Mouse (Mus musculus): ENCODE results near the gene Actn3. TPM values are rescaled to one million over a fixed set of nuclear protein-coding genes. Genes with fewer than 3 reads are reported as not detected.

Actn3 gene
- 0.50 and 0.64 TPM in 2 replicates for polyA plus RNA-seq (2012)

DNA sequence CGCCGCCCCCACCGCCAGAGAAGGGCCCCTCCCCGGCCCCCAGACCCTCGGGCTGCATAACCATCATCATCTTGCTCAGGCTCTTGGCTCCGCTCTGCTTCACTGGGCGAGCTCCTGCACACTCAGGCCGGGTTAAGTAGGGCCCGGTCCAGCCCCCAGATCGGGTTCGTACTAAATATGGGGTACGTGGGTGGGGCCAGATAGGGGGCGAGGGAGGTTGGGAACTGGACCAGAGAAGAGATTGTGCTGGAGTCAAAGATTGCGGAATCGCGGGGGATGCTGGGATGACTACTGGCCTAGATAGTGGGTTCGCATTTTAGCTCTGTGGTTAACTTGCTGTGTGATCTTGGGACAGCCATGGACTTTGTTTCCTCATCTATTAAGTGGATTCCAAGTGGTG lies at the start of gene Actn3:
Gene Actn3 (minus strand): TSS at position 125 of the 400 bp plus-strand sequence.
- no peak for TF ChIP-seq GATA1 (IDR thresholded peaks at IDR 0.05; ENCODE audit: low read length)

DNA sequence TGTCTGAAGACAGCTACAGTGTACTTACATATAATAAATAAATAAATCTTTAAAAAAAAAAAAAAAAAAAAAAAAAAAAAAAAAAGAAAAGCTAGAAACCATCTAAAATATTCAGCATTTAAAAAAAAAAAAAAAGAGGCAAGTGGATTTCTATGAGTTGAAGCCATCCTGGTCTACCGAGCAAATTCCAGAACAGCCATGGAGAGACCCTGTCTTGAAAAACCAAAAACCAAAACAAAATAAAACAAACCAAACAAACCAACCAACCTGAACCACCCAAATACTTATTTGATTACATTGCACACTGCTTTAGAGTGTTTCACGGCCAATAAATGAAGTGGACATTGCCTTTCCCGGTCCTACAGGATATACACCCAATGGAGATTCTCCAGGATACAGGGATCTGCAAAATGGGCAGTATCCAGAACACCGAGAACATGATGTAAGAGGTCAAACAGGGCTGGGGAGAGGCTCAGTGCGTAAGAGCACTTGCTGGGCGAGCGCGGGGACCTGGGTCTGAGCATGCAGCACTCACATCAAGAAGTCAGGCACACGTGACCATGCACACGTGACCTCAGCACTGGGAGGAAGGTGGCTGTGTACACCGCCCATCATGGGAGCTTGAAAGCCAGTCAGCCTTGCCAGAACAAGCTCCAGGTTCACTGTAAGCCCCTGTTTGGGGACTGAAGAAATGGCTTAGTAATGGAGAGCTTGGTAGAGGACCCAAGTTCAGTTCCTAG lies 47.6 kb upstream of the Actn3 start:
- TF ChIP-seq GATA1 (IDR thresholded peaks at IDR 0.05; ENCODE audit: low read length), result no peak

DNA sequence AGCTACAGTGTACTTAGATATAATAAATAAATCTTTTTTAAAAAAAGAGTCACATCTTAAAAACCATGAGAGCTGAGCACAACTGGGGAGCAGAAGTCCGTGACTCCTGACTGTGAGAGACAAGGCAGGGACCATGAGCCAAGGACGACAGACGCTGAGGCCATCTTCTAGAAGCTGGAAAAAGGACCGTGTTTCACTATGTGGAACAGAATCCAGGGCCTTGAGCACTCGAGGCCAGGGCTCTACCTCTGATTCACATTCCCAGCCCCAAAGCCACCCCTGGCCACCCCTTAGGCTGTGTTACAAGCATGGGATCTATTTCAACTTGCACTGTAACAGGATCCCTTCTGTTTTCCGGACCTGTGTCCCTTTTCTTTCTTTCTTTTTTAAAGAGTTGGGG lies 41.9 kb upstream of the Actn3 start:
- no peak for TF ChIP-seq GATA1 (IDR thresholded peaks at IDR 0.05; ENCODE audit: low read length)

DNA sequence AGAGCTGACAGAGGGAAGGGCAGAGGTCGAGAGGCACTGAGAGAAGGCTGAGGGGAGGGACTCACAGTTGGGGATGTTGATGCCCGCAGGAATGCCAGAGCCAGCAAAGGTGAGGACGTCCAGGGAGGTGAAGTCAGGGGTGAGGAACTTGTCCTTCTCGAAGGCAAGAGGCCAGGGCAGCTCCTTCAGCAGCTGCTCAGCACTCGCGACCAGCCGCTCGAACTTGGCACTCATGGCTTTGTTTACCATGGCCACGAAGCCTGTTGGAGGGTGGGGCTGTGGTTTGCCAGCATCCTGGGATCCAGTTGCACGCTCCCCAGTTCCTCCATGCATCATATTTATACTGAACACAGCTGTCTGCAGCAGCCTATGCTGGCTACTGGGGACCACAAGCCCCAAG lies 39.1 kb upstream of the Actn3 start:
- TF ChIP-seq GATA1 (IDR thresholded peaks at IDR 0.05; ENCODE audit: low read length), result no peak

DNA sequence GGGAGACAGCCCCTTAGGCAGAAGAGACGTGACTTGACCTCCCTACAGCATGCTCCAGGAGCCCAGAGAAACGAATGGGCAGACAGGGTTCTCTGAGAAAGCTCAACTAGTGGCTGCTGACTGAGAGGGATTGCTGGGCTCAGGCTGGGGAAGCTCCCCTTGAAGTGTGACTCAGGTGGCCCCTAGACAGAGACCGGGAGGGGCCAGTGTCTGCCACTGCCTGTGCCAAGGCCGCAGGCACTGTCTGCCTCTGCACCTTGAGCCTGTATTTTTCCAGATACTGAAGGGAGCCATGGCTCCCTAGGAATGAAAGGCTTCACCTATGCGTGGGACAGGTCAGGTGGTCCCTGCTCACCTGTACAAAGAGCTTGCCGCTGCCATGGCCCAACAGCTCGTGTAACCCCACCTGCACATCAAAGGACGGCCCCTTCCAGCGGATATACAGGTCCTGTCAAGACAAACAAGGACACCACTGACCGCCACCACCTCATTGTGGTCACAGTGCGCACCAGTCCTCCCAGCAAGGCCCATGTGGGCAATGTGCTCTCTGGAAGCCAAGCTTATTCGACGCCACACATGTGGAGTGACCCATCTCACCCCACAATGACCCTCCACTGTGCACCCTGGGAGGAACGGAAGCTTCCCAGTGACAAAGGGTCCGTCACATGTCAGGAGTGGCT lies 38.4 kb upstream of the Actn3 start:
- TF ChIP-seq GATA1 (IDR thresholded peaks at IDR 0.05; ENCODE audit: low read length), result no peak

DNA sequence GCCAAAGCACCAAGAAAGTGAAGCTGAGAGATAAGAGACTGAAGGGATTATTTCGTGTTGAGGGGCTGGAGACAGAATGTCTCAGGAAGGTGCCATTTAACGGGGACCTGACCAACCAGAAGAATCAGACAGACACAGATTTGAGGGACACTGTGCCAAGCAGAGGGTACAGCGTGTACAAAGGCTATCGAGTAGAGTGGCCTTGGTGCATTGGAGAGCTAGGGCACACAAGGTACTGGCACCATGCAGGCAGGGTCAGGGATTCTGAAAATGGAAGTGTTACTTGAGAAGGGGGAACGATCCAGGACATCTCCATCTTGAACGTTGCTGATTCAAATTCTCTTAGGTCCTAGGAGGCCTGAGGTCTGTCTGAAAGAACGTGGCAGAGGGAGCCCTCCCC lies 31.7 kb upstream of the Actn3 start:
- no peak for TF ChIP-seq GATA1 (IDR thresholded peaks at IDR 0.05; ENCODE audit: low read length)

DNA sequence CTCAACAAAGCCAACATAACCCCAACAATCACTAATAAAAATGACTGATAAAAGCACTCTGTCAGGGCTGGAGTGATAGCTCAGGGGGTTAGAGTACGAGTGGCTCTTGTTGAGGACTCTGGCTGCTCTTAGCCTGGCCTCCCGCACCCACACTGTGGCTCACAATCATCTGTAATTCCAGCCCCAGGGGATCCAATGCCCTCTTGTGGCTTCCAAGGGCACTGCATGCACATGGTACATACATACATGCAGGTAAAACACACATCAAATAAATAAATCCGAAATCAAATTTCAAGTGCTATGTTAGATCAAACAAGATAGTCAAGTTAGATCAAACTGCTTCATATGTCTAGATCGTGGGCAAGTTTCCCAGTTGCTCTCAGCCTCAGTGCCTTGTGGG lies 30.4 kb upstream of the Actn3 start:
- TF ChIP-seq GATA1 (IDR thresholded peaks at IDR 0.05; ENCODE audit: low read length), result no peak

DNA sequence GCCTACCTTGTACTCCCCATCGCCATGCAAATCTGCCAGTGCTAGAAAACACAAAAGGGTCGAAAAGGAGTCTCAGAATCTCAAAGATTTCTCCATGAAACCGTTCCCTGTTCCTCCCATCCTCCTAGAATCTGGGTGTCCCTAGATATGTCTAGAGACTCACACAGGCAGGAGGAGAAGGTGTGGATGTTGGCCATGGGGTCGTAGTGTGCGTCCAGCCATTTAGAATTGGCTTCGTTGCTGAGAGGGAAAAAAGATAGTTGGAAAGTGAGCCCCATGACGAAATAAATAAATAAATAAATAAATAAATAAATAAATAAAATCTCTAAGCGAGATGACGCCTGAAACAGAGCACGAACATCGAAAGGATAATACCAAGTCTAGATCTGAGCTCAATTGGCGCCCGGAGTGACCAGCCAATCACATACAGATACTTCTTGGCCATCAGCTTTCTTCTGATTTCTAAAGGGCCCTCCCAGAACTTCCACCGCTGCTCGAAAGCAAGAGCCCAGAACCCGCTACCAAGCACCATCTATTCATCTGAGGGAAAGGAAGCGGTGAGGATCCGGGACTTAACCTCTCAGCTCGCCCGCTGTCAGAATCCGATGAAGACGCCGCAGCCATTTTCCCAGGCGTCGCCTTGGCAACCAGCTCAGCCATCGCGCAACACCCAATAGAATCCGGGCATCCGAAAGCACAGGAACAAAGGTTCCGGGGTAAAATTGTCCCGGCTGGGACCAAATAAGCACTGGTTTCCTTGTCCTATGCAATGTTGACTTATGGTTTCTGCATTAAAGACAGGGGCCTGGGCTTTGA lies 28.5 kb upstream of the Actn3 start, which contains the start of gene Bbs1:
Gene Bbs1 (minus strand): TSS at position 650 of the 816 bp plus-strand sequence.
- TF ChIP-seq GATA1 (IDR thresholded peaks at IDR 0.05; ENCODE audit: low read length), result no peak

DNA sequence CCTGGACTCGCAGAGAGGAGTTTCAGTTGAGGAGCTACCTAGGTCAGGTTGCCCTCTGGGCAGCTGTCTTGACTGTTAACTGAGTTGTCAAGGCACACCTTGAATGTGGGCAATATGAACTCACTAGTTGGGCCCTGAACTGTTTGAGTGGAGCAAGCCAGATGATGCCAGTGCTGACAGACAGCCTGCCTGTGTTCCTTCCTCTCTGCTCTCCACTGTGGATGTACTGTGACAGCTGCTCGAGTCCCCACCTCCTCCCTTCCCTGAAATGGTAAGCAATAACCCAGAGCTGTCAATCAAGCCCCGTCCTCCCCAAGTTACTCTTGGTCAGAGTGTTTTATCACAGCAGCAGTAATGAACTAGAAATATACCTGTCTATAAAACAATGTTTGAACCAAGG lies 22.2 kb upstream of the Actn3 start:
- no peak for TF ChIP-seq GATA1 (IDR thresholded peaks at IDR 0.05; ENCODE audit: low read length)

DNA sequence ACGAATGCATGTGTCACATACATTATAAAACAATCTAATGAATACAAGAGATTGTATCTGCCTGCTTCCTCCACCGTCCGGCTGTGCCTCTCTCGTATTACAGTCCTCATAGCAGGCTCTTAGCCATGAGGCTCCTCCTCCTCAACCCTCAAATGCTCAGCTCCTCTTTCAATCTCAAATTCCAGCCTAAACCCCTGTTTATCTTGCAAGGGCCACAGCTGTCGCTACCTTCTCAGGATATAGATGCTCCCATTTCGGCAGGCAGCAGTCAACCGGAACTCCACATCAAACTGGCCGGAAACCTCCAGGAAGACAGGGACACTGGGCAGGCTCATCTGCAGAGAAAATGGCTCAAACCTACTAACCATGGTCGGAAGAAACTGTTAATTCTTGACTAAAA lies 21.3 kb upstream of the Actn3 start:
- TF ChIP-seq GATA1 (IDR thresholded peaks at IDR 0.05; ENCODE audit: low read length), result no peak

DNA sequence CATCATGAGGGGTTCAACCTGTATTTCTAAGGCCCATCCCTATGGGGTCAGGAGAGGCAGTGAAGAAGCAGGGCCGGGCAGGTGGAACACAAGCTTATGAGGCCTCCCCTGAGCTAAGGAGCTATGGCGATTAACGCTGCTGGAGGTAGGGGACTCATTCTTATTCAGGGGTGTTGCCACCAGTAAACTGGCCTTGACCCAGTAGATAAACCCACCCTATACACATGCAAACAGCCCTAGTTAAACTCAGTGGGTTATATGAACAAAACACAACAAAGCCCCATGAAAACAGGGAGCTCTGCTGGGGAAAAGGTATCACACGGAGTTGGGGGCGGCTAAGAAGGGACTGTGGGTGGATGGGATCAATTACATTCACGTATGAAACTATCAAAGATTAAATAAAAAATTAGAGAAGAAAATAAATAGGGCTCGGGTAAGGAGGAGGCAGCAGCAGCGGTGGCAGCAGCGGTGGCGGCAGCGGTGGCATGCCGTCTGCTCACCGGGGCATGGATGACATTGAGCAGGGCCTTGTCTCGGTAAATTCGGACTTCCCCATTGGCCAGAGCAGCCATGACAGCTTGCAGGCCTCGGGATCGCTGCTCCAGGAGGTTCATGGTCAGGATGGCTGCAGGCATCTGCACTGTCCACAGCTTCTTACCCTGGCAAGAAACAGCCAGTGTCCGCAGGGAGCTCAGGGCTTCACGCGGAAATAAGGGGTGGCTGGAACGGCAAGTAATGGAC lies 19.2 kb upstream of the Actn3 start:
- TF ChIP-seq GATA1 (IDR thresholded peaks at IDR 0.05; ENCODE audit: low read length), result no peak

DNA sequence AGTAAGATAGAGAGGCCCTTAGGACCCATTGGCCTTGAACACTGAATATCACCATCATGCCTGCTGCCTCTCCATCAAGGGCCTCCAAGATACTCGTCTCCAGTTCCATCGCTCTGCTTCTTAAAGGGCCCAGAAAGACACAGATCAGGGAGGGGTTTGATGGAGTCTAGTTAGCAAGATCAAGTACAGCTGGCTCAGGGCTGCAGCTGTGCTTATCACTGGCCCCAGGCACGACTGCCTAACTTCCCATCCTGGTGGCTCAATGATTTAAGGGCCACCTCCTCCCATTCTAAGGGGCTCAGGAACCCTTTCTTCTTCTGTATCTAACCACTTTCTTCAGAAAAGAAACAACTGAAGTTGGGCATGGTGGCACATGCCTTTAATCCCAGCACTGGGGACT lies 14.1 kb upstream of the Actn3 start:
- no peak for TF ChIP-seq GATA1 (IDR thresholded peaks at IDR 0.05; ENCODE audit: low read length)

DNA sequence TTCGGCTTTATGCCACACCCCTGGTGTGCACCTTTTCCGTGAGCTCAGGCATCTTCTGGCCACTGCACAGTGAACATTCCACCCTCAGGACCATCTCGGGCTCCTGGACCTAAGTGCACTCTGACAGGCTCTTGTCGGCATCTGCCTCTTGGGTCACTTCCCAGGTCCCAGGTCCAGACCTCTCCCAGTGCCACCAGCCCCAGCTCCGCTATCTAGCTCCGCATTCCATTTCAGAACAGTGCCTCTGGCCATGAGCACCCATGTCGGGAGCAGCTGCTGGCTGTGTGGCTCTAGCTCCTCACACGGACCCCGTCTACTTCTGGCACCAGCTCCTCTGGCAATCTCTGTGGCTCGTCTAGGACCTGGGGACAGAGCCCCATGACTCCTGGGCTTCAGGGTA lies 12.1 kb upstream of the Actn3 start:
- TF ChIP-seq GATA1 (IDR thresholded peaks at IDR 0.05; ENCODE audit: low read length), result no peak

DNA sequence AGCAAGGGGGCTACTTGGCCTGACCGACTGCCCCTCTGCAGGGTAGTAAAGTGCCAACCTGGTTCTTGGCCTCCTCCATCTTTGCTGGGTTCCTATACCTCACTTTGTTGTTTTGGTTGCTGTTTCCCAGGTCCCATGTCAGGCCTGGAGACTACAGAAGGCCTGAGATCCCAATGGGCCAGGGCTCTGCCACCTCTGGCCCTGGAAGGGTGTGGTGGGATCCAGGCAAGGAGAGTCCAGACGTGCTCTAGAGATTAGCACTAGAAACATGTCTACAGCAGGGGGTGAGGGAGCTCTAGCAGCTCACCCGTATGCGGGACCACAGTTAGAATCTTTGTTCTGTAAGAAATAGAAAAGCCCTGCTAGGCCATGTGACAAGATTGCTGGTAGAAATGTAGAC lies 6.3 kb upstream of the Actn3 start:
- no peak for TF ChIP-seq GATA1 (IDR thresholded peaks at IDR 0.05; ENCODE audit: low read length)

DNA sequence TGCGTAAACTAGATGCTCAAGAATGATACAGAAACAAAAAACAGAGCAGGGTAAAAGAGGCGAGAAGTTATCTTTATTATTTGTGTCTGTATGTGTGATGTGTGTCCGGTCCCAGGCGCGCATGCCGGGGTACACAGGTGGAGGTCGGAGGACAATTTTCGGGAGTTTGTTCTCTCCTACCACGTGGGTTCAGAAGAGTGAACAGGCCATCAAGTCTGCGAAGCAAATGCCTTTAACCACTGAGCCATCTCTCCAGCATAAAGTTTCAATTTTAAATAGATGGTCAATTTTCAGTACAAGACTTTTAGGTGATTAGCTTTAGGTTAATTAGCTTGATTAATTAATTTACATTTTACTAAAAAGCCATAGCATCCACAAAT lies 1.6 kb upstream of the Actn3 start:
- TF ChIP-seq GATA1 (IDR thresholded peaks at IDR 0.05; ENCODE audit: low read length), result no peak
